Mouse (Mus musculus) stomach, postnatal 0 days (tissue): Measurements from ENCODE around the gene Dtx3.

Experiments used
- CTCF ChIP-seq: IDR thresholded peaks from 2 replicates; pipeline ENCODE4 v1.5.1; 2016; ENCODE audit warnings: antibody characterized with exemption, low read depth, mild to moderate bottlenecking, moderate library complexity
- EP300 ChIP-seq: optimal IDR thresholded peaks from 2 replicates; pipeline ENCODE3; 2016; ENCODE audit warnings: antibody characterized with exemption

GRCm38 (mm10) chr10:127190398-127191190, 4.9 kb downstream of the Dtx3 start:
- TF ChIP-seq EP300 (no peak), CTCF (no peak)
